22 mouse cellular contexts compared by ENCODE assay signal in genomic region chr17:80086591-80086990, GRCm38 (mm10). TPM values are rescaled to one million over a fixed set of nuclear protein-coding genes. Genes with fewer than 3 reads are reported as not detected.
DNase-seq lines count a peak whose midpoint lies in the region; ATAC-seq and TF ChIP-seq lines count a peak whose summit lies in the region.
"Had no signal": no experiment of that assay in that cellular context is flagged by ENCODE, and none has a peak within 500 bp of the region (broad histone marks: within the 10 kb centered on the region; RNA-seq: fewer than 3 reads in every experiment).

No protein-coding gene starts in this region.

- H3K27ac ChIP-seq in heart, adult 2 months: no peak overlapping the region
- H3K27ac ChIP-seq in layer of hippocampus, adult 2 months: peak overlapping the region; percentile 28; the same call in 1 of the 2 replicates
- H3K27ac ChIP-seq in testis, adult 2 months (ENCODE audit: control insufficient read depth, insufficient read depth, low read depth, low read length): peak overlapping the region; percentile 78

- H3K9ac ChIP-seq in heart, adult 2 months (ENCODE audit: low read depth, low read length): no peak overlapping the region

- no peaks in the 10 kb centered on the region for H3K36me3 ChIP-seq in heart, adult 2 months (ENCODE audit: control insufficient read depth, insufficient read depth, low read length)
- no peaks in the 10 kb centered on the region for H3K36me3 ChIP-seq in testis, adult 2 months (ENCODE audit: control insufficient read depth, insufficient read depth, low read length)
- H3K36me3 ChIP-seq: G1E had no signal

- TF ChIP-seq CTCF in heart, adult 2 months (IDR thresholded peaks at IDR 0.05): no peak
- TF ChIP-seq CTCF in layer of hippocampus, adult 2 months (conservative IDR thresholded peaks at IDR 0.05): no peak
- no peak for TF ChIP-seq CTCF in testis, adult 2 months (IDR thresholded peaks at IDR 0.05; ENCODE audit: control insufficient read depth, insufficient read depth, insufficient replicate concordance, low read depth, low read length)

- TF ChIP-seq EP300 in heart, adult 2 months (IDR thresholded peaks at IDR 0.05; ENCODE audit: insufficient read depth, low read depth, low read length): no peak

- H3K79me2 ChIP-seq in heart, adult 2 months (replicated peaks; ENCODE audit: control insufficient read depth, insufficient read depth, low read length): no peaks in the 10 kb centered on the region

- no peaks in the 10 kb centered on the region for H3K27me3 ChIP-seq in heart, adult 2 months (ENCODE audit: control insufficient read depth, insufficient read depth, low read length)
- no peaks in the 10 kb centered on the region for H3K27me3 ChIP-seq in testis, adult 2 months (ENCODE audit: control insufficient read depth, insufficient read depth, low read length)

- TF ChIP-seq POLR2A in heart, adult 2 months (IDR thresholded peaks at IDR 0.05; ENCODE audit: insufficient read depth, low read depth, low read length): no peak
- no peak for TF ChIP-seq POLR2A in testis, adult 2 months (IDR thresholded peaks at IDR 0.05; ENCODE audit: control insufficient read depth, low read depth, low read length)

- intact Hi-C loops in heart, adult 2 months (cut with DNase I): no loop called here

- peak; percentile 8; the same call in 1 of the 2 replicates for ATAC-seq in frontal cortex, adult (ENCODE audit: low TSS enrichment)
- ATAC-seq: activated CD4-positive, CD25-positive, alpha-beta regulatory T cell, adult 4 months; CD4-positive, CD25-positive, alpha-beta regulatory T cell, adult 4 months; Patski had no signal

- 85% methylated on average over 11 of the region's 11 CpGs for WGBS in heart, adult 2 months

- no peak overlapping the region for H3K4me3 ChIP-seq in heart, adult 2 months
- no peak overlapping the region for H3K4me3 ChIP-seq in layer of hippocampus, adult 2 months
- H3K4me3 ChIP-seq in testis, adult 2 months (ENCODE audit: control insufficient read depth, low read depth, low read length): peak overlapping the region; percentile 82

- DNase-seq in frontal cortex, adult 2 months (ENCODE audit: extremely low spot score in 1 of 2, low spot score in 1 of 2): no peak
- DNase-seq in heart, adult 11 months: peak; percentile 55
- no peak for DNase-seq in heart, adult 2 months
- no peak for DNase-seq in layer of hippocampus, adult 2 months (ENCODE audit: low spot score in 2 of 2)
- no peak for DNase-seq in layer of hippocampus, postnatal 10 days (ENCODE audit: low spot score in 2 of 2)
- no peak for DNase-seq in testis, postnatal 14 days (ENCODE audit: low spot score)
- DNase-seq: adrenal gland, adult 2 months; adrenal gland, adult 8-10 months; adrenal gland, postnatal 10 days; adrenal gland, postnatal 14 days; adrenal gland, postnatal 25 days; adrenal gland, postnatal 36 days; B cell, adult 2 months; cerebellum, adult 11 months; cerebellum, adult 11-12 months had no signal

- H3K4me1 ChIP-seq in heart, adult 2 months (ENCODE audit: control insufficient read depth, insufficient read depth, low read length): peaks cover 2% of the 10 kb centered on the region; the same call in 1 of the 2 replicates
- peaks cover 4% of the 10 kb centered on the region for H3K4me1 ChIP-seq in testis, adult 2 months (ENCODE audit: control insufficient read depth, insufficient read depth, low read length)

RNA-seq across cellular contexts. Expression of gene Hnrnpll, which starts 24.5 kb away (rescaled TPM):
- polyA plus RNA-seq in frontal cortex, adult 2 months (2012; rRNA removed): 50.8 and 58.0 TPM in 2 replicates
- 10 to 100 TPM; 19.9 to 23.7 TPM for total RNA-seq in heart, adult 2 months (2021)
- 7.5 and 14.2 TPM in 2 replicates for polyA plus RNA-seq in heart, adult 2 months (2012; rRNA removed)
- 10 to 100 TPM; 62.8 to 67.1 TPM for total RNA-seq in layer of hippocampus, adult 2 months (2021)
- 10 to 100 TPM; 68.6 to 74.6 TPM for total RNA-seq in layer of hippocampus, postnatal 10 days (2021)
- 44.0 and 52.0 TPM in 2 replicates for polyA plus RNA-seq in testis, adult 2 months (2012; rRNA removed)

RNA-seq across cellular contexts. Expression of gene Galm, which starts 40.7 kb away (rescaled TPM):
- polyA plus RNA-seq in frontal cortex, adult 2 months (2012; rRNA removed): 2.4 and 2.6 TPM in 2 replicates
- 10 to 100 TPM; 17.9 to 19.8 TPM for total RNA-seq in heart, adult 2 months (2021)
- 19.6 and 44.5 TPM in 2 replicates for polyA plus RNA-seq in heart, adult 2 months (2012; rRNA removed)
- 1 to 10 TPM; 3.8 to 5.4 TPM for total RNA-seq in layer of hippocampus, adult 2 months (2021)
- 1 to 10 TPM; 2.9 to 3.7 TPM for total RNA-seq in layer of hippocampus, postnatal 10 days (2021)
- 19.5 and 27.5 TPM in 2 replicates for polyA plus RNA-seq in testis, adult 2 months (2012; rRNA removed)
- total RNA-seq: G1E, MEL had no signal
- polyA plus RNA-seq: G1E had no signal
